Mouse (Mus musculus): ENCODE measurements around the gene Zc3h12a. TPM values are rescaled to one million over a fixed set of nuclear protein-coding genes. Genes with fewer than 3 reads are reported as not detected.
A peak's percentile ranks its signal among the peaks of the same experiment; 100 is the strongest.

The Zc3h12a gene
- total RNA-seq, 4 experiments from 2014 or later: 3.5 to 5.7 (median 3.9) TPM

- DNase-seq (ENCODE audit: low spot score): no peak
Observed at GRCm38 (mm10) chr4:125115710-125116089, 11.9 kb downstream of the Zc3h12a start.

GRCm38 (mm10) chr4:125115081-125115480, 12.6 kb downstream of the Zc3h12a start:
- DNase-seq (ENCODE audit: low spot score): no peak

- peak; percentile 82 for DNase-seq (ENCODE audit: low spot score)
Observed at GRCm38 (mm10) chr4:125114638-125115037, 13.0 kb downstream of the Zc3h12a start.

GRCm38 (mm10) chr4:125105354-125105753, 22.3 kb downstream of the Zc3h12a start:
- DNase-seq (ENCODE audit: low spot score): no peak

- no peak for DNase-seq (ENCODE audit: low spot score)
Observed at GRCm38 (mm10) chr4:125101334-125101733, 26.3 kb downstream of the Zc3h12a start.

GRCm38 (mm10) chr4:125099458-125099857, 28.2 kb downstream of the Zc3h12a start:
- peak; percentile 78 for DNase-seq (ENCODE audit: low spot score)

- no peak for DNase-seq (ENCODE audit: low spot score)
Observed at GRCm38 (mm10) chr4:125097412-125097811, 30.2 kb downstream of the Zc3h12a start.

- no peak for DNase-seq (ENCODE audit: low spot score)
Observed at GRCm38 (mm10) chr4:125096066-125096465, 31.6 kb downstream of the Zc3h12a start.

GRCm38 (mm10) chr4:125093031-125093430, 34.6 kb downstream of the Zc3h12a start:
- no peak for DNase-seq (ENCODE audit: low spot score)

GRCm38 (mm10) chr4:125085346-125085841, 42.2 kb downstream of the Zc3h12a start:
- DNase-seq (ENCODE audit: low spot score): no peak

- peak; percentile 87 for DNase-seq (ENCODE audit: low spot score)
Observed at GRCm38 (mm10) chr4:125084403-125085345, 43.0 kb downstream of the Zc3h12a start, which contains the start of gene Meaf6. Gene Meaf6 (plus strand): TSS chr4:125085134.

GRCm38 (mm10) chr4:125078698-125079097, 48.9 kb downstream of the Zc3h12a start:
- DNase-seq (ENCODE audit: low spot score): no peak

GRCm38 (mm10) chr4:125077700-125078099, 49.9 kb downstream of the Zc3h12a start:
- DNase-seq (ENCODE audit: low spot score): no peak

Other genes starting within 250 kb of the Zc3h12a start
- gene Epha10, start 246.9 kb downstream of the Zc3h12a start, total RNA-seq (2022): not detected
- gene 9930104L06Rik, start 190.8 kb downstream of the Zc3h12a start, total RNA-seq (2022): 10 to 100 TPM in 1 of 4 experiments, 1 to 10 TPM in 3; 5.8 to 11.1 (median 8.7) TPM
- gene Cdca8, start 188.5 kb downstream of the Zc3h12a start, total RNA-seq (2022): 1 to 10 TPM in 1 of 4 experiments, under 1 TPM in 3; 0.69 to 1.1 (median 0.85) TPM
- gene Rspo1, start 141.4 kb downstream of the Zc3h12a start, total RNA-seq (2022): 1 to 10 TPM; 3.1 to 6.6 (median 4.7) TPM
- gene Gnl2, start 111.3 kb downstream of the Zc3h12a start, total RNA-seq (2022): 10 to 100 TPM; 22.9 to 32.6 (median 24.3) TPM
- under 1 TPM in 1 of 4 experiments, not detected in 3; 0.11 TPM for gene Dnali1, start 62.1 kb downstream of the Zc3h12a start, total RNA-seq (2022)
- gene Snip1, start 61.2 kb downstream of the Zc3h12a start, total RNA-seq (2022): 1 to 10 TPM; 6.2 to 8.1 (median 7.6) TPM
- gene Meaf6, start 42.7 kb downstream of the Zc3h12a start, total RNA-seq (2022): 10 to 100 TPM; 13.3 to 20.8 (median 19.9) TPM

Data from heart, adult 8-10 months (tissue).